Mouse (Mus musculus) large intestine, adult 2 months (tissue): ENCODE measurements around the gene Gm8267. TPM values are rescaled to one million over a fixed set of nuclear protein-coding genes. Genes with fewer than 3 reads are reported as not detected.
"Not testable (repeated sequence)": the region's sequence is repeated elsewhere in the genome, so short reads cannot be mapped to it uniquely, and the experiment has no call there.

Experiments used
- DNase-seq: peaks from one replicate; pipeline ENCODE4 v3.0.0-alpha.2; 2012; ENCODE audit warnings: low read depth, low spot score
- WGBS: fragments of 180-500 bp; shearing (Covaris S2); methylation state at CpG from one replicate; pipeline ENCODE4 v1.1.7; 2018; 5-methylcytosine and 5-hydroxymethylcytosine counted together
- polyA plus RNA-seq: library from polyadenylated mRNA; depleted of rRNA; stranded (reverse); fragments of >200 nt; gene quantifications from 2 replicates; pipeline ENCODE4 v1.2.3, GENCODE M21; 2012; rRNA removed

The Gm8267 gene
- polyA plus RNA-seq: not detected in 2 replicates

- 77% methylated on average over 3 of the region's 3 CpGs for WGBS
- DNase-seq: no peak
Observed at GRCm38 (mm10) chr14:44750240-44750639, at the start of gene Gm8267. Gene Gm8267 (minus strand): TSS chr14:44750340.

GRCm38 (mm10) chr14:44789537-44790382 is 39.6 kb upstream of the Gm8267 start:
- not testable (repeated sequence) for DNase-seq
- WGBS: 20% methylated on average over 2 of the region's 2 CpGs

GRCm38 (mm10) chr14:44742789-44743188 is 7.4 kb downstream of the Gm8267 start:
- DNase-seq: not testable (repeated sequence)
- 67% methylated on average over 1 of the region's 1 CpGs for WGBS

GRCm38 (mm10) chr14:44730711-44731110 is 19.4 kb downstream of the Gm8267 start:
- DNase-seq: not testable (repeated sequence)

- DNase-seq: not testable (repeated sequence)
- 67% methylated on average over 3 of the region's 3 CpGs for WGBS
Observed at GRCm38 (mm10) chr14:44706356-44706755, 43.8 kb downstream of the Gm8267 start, which contains the start of gene Gm8257. Gene Gm8257 (minus strand): TSS chr14:44706456.

Other genes starting within 250 kb of the Gm8267 start
- not detected in 2 replicates for gene Gm17093, start 232.1 kb downstream of the Gm8267 start, polyA plus RNA-seq
- gene Gm8247, start 167.2 kb downstream of the Gm8267 start, polyA plus RNA-seq: not detected in 2 replicates
- not detected in 2 replicates for gene Gm5624, start 122.4 kb downstream of the Gm8267 start, polyA plus RNA-seq
- gene Gm8257, start 43.9 kb downstream of the Gm8267 start, polyA plus RNA-seq: not detected in 2 replicates
- gene Ptgdr, start 109.0 kb upstream of the Gm8267 start, polyA plus RNA-seq: 0.17 and 0.67 TPM in 2 replicates
- gene Ptger2, start 237.9 kb upstream of the Gm8267 start, polyA plus RNA-seq: 1.9 and 3.1 TPM in 2 replicates